Mouse (Mus musculus) intestine, postnatal 0 days (tissue): ENCODE measurements around the gene Smoc1. TPM values are rescaled to one million over a fixed set of nuclear protein-coding genes. Genes with fewer than 3 reads are reported as not detected.

Source experiments
- ATAC-seq: fragments of 200-750 bp; cut with Nextera tagmentation; 2 replicates; pipeline ENCODE4 v1.8.0; 2017; ENCODE audit warnings: mild to moderate bottlenecking, moderate TSS enrichment, moderate library complexity
- H3K27ac ChIP-seq: fragments of 300-500 bp; sonication (generic); 2 replicates; pipeline ENCODE4 v1.5.1; 2014; ENCODE audit warnings: mild to moderate bottlenecking, low read depth, low read length, moderate library complexity
- H3K27me3 ChIP-seq: fragments of 300-500 bp; sonication (generic); replicated peaks from 2 replicates; pipeline ENCODE4 v1.6.1; 2014; ENCODE audit warnings: low read length, mixed read lengths; ENCODE audit not compliant: control insufficient read depth, insufficient read depth
- H3K36me3 ChIP-seq: fragments of 300-500 bp; sonication (generic); 2 replicates; pipeline ENCODE4 v1.6.1; 2014; ENCODE audit warnings: mild to moderate bottlenecking, moderate library complexity; ENCODE audit not compliant: control insufficient read depth, insufficient read depth
- H3K4me1 ChIP-seq: fragments of 300-500 bp; sonication (generic); replicated peaks from 2 replicates; pipeline ENCODE4 v1.6.1; 2014; ENCODE audit warnings: antibody characterized with exemption, low read length, mixed read lengths; ENCODE audit not compliant: control insufficient read depth, insufficient read depth
- H3K4me2 ChIP-seq: fragments of 300-500 bp; sonication (generic); replicated peaks from 2 replicates; pipeline ENCODE4 v1.6.1; 2014; ENCODE audit warnings: low read depth, mild to moderate bottlenecking, moderate library complexity
- H3K4me3 ChIP-seq: fragments of 300-500 bp; sonication (generic); 2 replicates; pipeline ENCODE4 v1.5.1; 2014; ENCODE audit warnings: low read depth, low read length
- H3K9ac ChIP-seq: fragments of 300-500 bp; sonication (generic); 2 replicates; pipeline ENCODE4 v1.6.1; 2014; ENCODE audit warnings: mild to moderate bottlenecking, low read depth, low read length
- H3K9me3 ChIP-seq: fragments of 300-500 bp; sonication (generic); 2 replicates; pipeline ENCODE4 v1.6.1; 2016; ENCODE audit warnings: mixed run types; ENCODE audit not compliant: control insufficient read depth
- CTCF ChIP-seq: sonication (generic); IDR thresholded peaks from 2 replicates; pipeline ENCODE4 v1.5.1; 2016; ENCODE audit warnings: low read depth, mild to moderate bottlenecking, control low read depth, antibody characterized with exemption, moderate library complexity
- WGBS: fragments of 180-500 bp; shearing (Covaris S2); extraction: QIAGEN DNeasy Blood & Tissue Kit; methylation state at CpG from one replicate; pipeline ENCODE4 v1.1.7; 2014; 5-methylcytosine and 5-hydroxymethylcytosine counted together
- microRNA-seq: library from miRNA; unstranded; fragments of <30 nt; microRNA quantifications from one replicate; pipeline ENCODE4, GENCODE M21; 2016
- polyA plus RNA-seq: library from polyadenylated mRNA; unstranded; fragments of >200 nt; fragmentation: Nextera tagmentation; extraction: Ambion mirVana; gene quantifications from 2 replicates; pipeline ENCODE4 v1.2.1, GENCODE M21; 2015

Gene Smoc1
- polyA plus RNA-seq, 1 experiment from 2014 or later, result 3.9 TPM

- Histone ChIP-seq H3K4me3 (no peak overlapping the region), H3K9ac (no peak overlapping the region), H3K9me3 (no peaks in the 10 kb centered on the region), H3K36me3 (no peaks in the 10 kb centered on the region), H3K4me2 (no peak overlapping the region), H3K27me3 (no peaks in the 10 kb centered on the region), H3K27ac (no peak overlapping the region), H3K4me1 (no peaks in the 10 kb centered on the region)
- no peak for ATAC-seq
- no peak for TF ChIP-seq CTCF
- 82% methylated on average over 10 of the region's 10 CpGs for WGBS
Measured at GRCm38 (mm10) chr12:81235456-81236330, 209.1 kb downstream of the Smoc1 start.

Small RNA genes lying within 50 kb of the gene (microRNA-seq; reads per million reads assigned to microRNA genes)
- 0.82 reads per million for gene Mir3067

Other genes with a start within 250 kb of the Smoc1 start
- gene Susd6, start 236.3 kb upstream of the Smoc1 start, polyA plus RNA-seq, result 16.9 and 17.6 TPM in 2 replicates
- gene Srsf5, start 81.3 kb upstream of the Smoc1 start, polyA plus RNA-seq, result 261 and 328 TPM in 2 replicates
- gene Slc10a1, start 58.1 kb upstream of the Smoc1 start, polyA plus RNA-seq, result 0.43 and 0.56 TPM in 2 replicates